ENCODE assay signal across 12 mouse cellular contexts in genomic region chr8:118104464-118105050, GRCm38 (mm10).
DNase-seq lines count a peak whose midpoint lies in the region; ATAC-seq and TF ChIP-seq lines count a peak whose summit lies in the region.
"Had no signal": no experiment of that assay in that cellular context is flagged by ENCODE, and none has a peak within 500 bp of the region (broad histone marks: within the 10 kb centered on the region; RNA-seq: fewer than 3 reads in every experiment).

No protein-coding gene starts in this region.

- no peak overlapping the region for H3K4me3 ChIP-seq in hindbrain, postnatal 0 days (ENCODE audit: low read length)
- H3K4me3 ChIP-seq in hindbrain, embryonic 10.5 days: no peak overlapping the region
- H3K4me3 ChIP-seq in midbrain, embryonic 15.5 days: no peak overlapping the region
- no peak overlapping the region for H3K4me3 ChIP-seq in midbrain, embryonic 16.5 days (ENCODE audit: low read depth, low read length)
- H3K4me3 ChIP-seq: heart, embryonic 15.5 days; midbrain, embryonic 12.5 days had no signal

- 44% methylated on average over 14 of the region's 14 CpGs for WGBS in hindbrain, postnatal 0 days
- 78% methylated on average over 14 of the region's 14 CpGs for WGBS in hindbrain, embryonic 10.5 days
- WGBS in midbrain, embryonic 15.5 days: 58% methylated on average over 14 of the region's 14 CpGs
- WGBS in midbrain, embryonic 16.5 days: 64% methylated on average over 14 of the region's 14 CpGs

- peak; percentile 14 to 29 for DNase-seq in cerebellum, postnatal 25 days
- DNase-seq in cerebellum, adult 11 months: no peak
- DNase-seq in hindbrain, postnatal 0 days (ENCODE audit: low spot score): peak; percentile 58
- DNase-seq in hindbrain, embryonic 10.5 days (ENCODE audit: low spot score): no peak
- DNase-seq in retina, postnatal 1 day: peak; percentile 60
- no peak for DNase-seq in layer of hippocampus, adult 9-11 months
- DNase-seq: cerebellum, adult 9-11 months; lung, embryonic 14.5 days had no signal

- no peaks in the 10 kb centered on the region for H3K9me3 ChIP-seq in hindbrain, postnatal 0 days (ENCODE audit: low read length)
- H3K9me3 ChIP-seq in hindbrain, embryonic 10.5 days: no peaks in the 10 kb centered on the region
- no peaks in the 10 kb centered on the region for H3K9me3 ChIP-seq in midbrain, embryonic 15.5 days
- no peaks in the 10 kb centered on the region for H3K9me3 ChIP-seq in midbrain, embryonic 16.5 days (replicated peaks; ENCODE audit: control insufficient read depth, low read length, poor library complexity, severe bottlenecking)
- H3K9me3 ChIP-seq: heart, embryonic 15.5 days; midbrain, embryonic 12.5 days had no signal

- no peak overlapping the region for H3K9ac ChIP-seq in hindbrain, postnatal 0 days (replicated peaks; ENCODE audit: low read length)
- no peak overlapping the region for H3K9ac ChIP-seq in midbrain, embryonic 15.5 days
- no peak overlapping the region for H3K9ac ChIP-seq in midbrain, embryonic 16.5 days (ENCODE audit: low read depth, low read length)
- H3K9ac ChIP-seq: heart, embryonic 15.5 days; lung, embryonic 14.5 days; midbrain, embryonic 12.5 days had no signal

- TF ChIP-seq CTCF in hindbrain, postnatal 0 days (IDR thresholded peaks at IDR 0.05; ENCODE audit: low read depth): no peak

- ATAC-seq in hindbrain, postnatal 0 days: peak; percentile 47; the same call in 1 of the 2 replicates
- ATAC-seq in midbrain, embryonic 15.5 days (replicated peaks): no peak
- ATAC-seq in midbrain, embryonic 16.5 days: no peak

- peak overlapping the region; percentile 48; the same call in 1 of the 2 replicates for H3K27ac ChIP-seq in hindbrain, postnatal 0 days
- no peak overlapping the region for H3K27ac ChIP-seq in hindbrain, embryonic 10.5 days
- H3K27ac ChIP-seq in midbrain, embryonic 15.5 days: peak overlapping the region; percentile 18; the same call in 1 of the 2 replicates
- H3K27ac ChIP-seq in midbrain, embryonic 16.5 days (ENCODE audit: low read length): no peak overlapping the region
- H3K27ac ChIP-seq: heart, embryonic 15.5 days; midbrain, embryonic 12.5 days had no signal

- peaks cover 6% of the 10 kb centered on the region; the same call in 1 of the 2 replicates for H3K4me1 ChIP-seq in hindbrain, postnatal 0 days (ENCODE audit: insufficient read depth, low read length)
- H3K4me1 ChIP-seq in hindbrain, embryonic 10.5 days (replicated peaks): peaks cover 19% of the 10 kb centered on the region
- H3K4me1 ChIP-seq in midbrain, embryonic 15.5 days: peaks cover 12% of the 10 kb centered on the region
- peaks cover 2% of the 10 kb centered on the region; the same call in 1 of the 2 replicates for H3K4me1 ChIP-seq in midbrain, embryonic 16.5 days (ENCODE audit: control insufficient read depth, insufficient read depth, low read length)

- peak overlapping the region; percentile 10; the same call in 1 of the 2 replicates for H3K4me2 ChIP-seq in hindbrain, postnatal 0 days (ENCODE audit: low read depth, low read length)
- no peak overlapping the region for H3K4me2 ChIP-seq in midbrain, embryonic 15.5 days
- no peak overlapping the region for H3K4me2 ChIP-seq in midbrain, embryonic 16.5 days (ENCODE audit: low read length)
- H3K4me2 ChIP-seq: heart, embryonic 15.5 days; lung, embryonic 14.5 days; midbrain, embryonic 12.5 days had no signal

- no peaks in the 10 kb centered on the region for H3K36me3 ChIP-seq in hindbrain, postnatal 0 days (ENCODE audit: insufficient read depth, low read length)
- no peaks in the 10 kb centered on the region for H3K36me3 ChIP-seq in hindbrain, embryonic 10.5 days
- no peaks in the 10 kb centered on the region for H3K36me3 ChIP-seq in midbrain, embryonic 15.5 days (replicated peaks)
- H3K36me3 ChIP-seq in midbrain, embryonic 16.5 days (ENCODE audit: control insufficient read depth, insufficient read depth, low read length): no peaks in the 10 kb centered on the region
- H3K36me3 ChIP-seq: heart, embryonic 15.5 days; midbrain, embryonic 12.5 days had no signal

- no peaks in the 10 kb centered on the region; the same call in 1 of the 2 replicates for H3K27me3 ChIP-seq in hindbrain, postnatal 0 days (ENCODE audit: insufficient read depth, low read length)
- 0 out of 2 replicates have a peak, but pooled peaks cover 2% of the 10 kb centered on the region for H3K27me3 ChIP-seq in hindbrain, embryonic 10.5 days (ENCODE audit: insufficient read depth, poor library complexity, severe bottlenecking)
- no peaks in the 10 kb centered on the region for H3K27me3 ChIP-seq in midbrain, embryonic 15.5 days (replicated peaks)
- H3K27me3 ChIP-seq in midbrain, embryonic 16.5 days (ENCODE audit: control insufficient read depth, insufficient read depth, low read depth, low read length): no peaks in the 10 kb centered on the region
- H3K27me3 ChIP-seq: heart, embryonic 15.5 days had no signal

Comparison
In these comparisons a context has a peak if more than half of its experiments do, and no peak if none do; other contexts are left out.
1. DNase-seq: peak in cerebellum, postnatal 25 days (2 of 2), hindbrain, postnatal 0 days (single experiment) and retina, postnatal 1 day (single experiment); none in cerebellum, adult 11 months (single experiment), hindbrain, embryonic 10.5 days (single experiment) and layer of hippocampus, adult 9-11 months (single experiment).
2. H3K27ac ChIP-seq: peak in hindbrain, postnatal 0 days (single experiment) and midbrain, embryonic 15.5 days (single experiment); none in hindbrain, embryonic 10.5 days (single experiment) and midbrain, embryonic 16.5 days (single experiment).